Mouse (Mus musculus): ENCODE measurements around the gene Stox2. TPM values are rescaled to one million over a fixed set of nuclear protein-coding genes. Genes with fewer than 3 reads are reported as not detected.
"Not testable (repeated sequence)": the region's sequence is repeated elsewhere in the genome, so short reads cannot be mapped to it uniquely, and the experiment has no call there.

The Stox2 gene
- polyA plus RNA-seq (2016; fragmentation: Nextera tagmentation; extraction: Ambion mirVana) = 35.7 and 44.0 TPM in 2 replicates

- Histone ChIP-seq H3K36me3 (no peaks in the 10 kb centered on the region), H3K4me3 (no peak within 1 kb of the TSS), H3K4me2 (replicated peaks) (no peak within 1 kb of the TSS), H3K27ac (no peak within 1 kb of the TSS), H3K4me1 (no peaks in the 10 kb centered on the region), H3K27me3 (replicated peaks) (no peaks in the 10 kb centered on the region), H3K9ac (no peak within 1 kb of the TSS), H3K9me3 (no peaks in the 10 kb centered on the region)
- ATAC-seq (ENCODE audit: low FRiP score, low read depth) = no peak
- WGBS = 83% methylated on average over 19 of the region's 19 CpGs
Measured at GRCm38 (mm10) chr8:47446312-47447046, at the start of gene Stox2. TSS of gene Stox2 (minus strand) at chr8:47446362.

- H3K4me1 ChIP-seq = no peaks in the 10 kb centered on the region
- ATAC-seq (ENCODE audit: low FRiP score, low read depth) = no peak
- no peak overlapping the region for H3K9ac ChIP-seq
- 89% methylated on average over 6 of the region's 6 CpGs for WGBS
- H3K36me3 ChIP-seq = peaks cover 86% of the 10 kb centered on the region
- H3K27me3 ChIP-seq (replicated peaks) = no peaks in the 10 kb centered on the region
- H3K4me3 ChIP-seq = no peak overlapping the region
- no peak overlapping the region for H3K4me2 ChIP-seq (replicated peaks)
- H3K9me3 ChIP-seq = no peaks in the 10 kb centered on the region
- H3K27ac ChIP-seq = no peak overlapping the region
Measured at GRCm38 (mm10) chr8:47495428-47495827, 49.3 kb upstream of the Stox2 start.

- Histone ChIP-seq H3K9me3 (no peaks in the 10 kb centered on the region), H3K4me1 (no peaks in the 10 kb centered on the region), H3K27ac (no peak overlapping the region), H3K36me3 (peaks cover 83% of the 10 kb centered on the region), H3K27me3 (replicated peaks) (no peaks in the 10 kb centered on the region), H3K4me3 (no peak overlapping the region), H3K4me2 (replicated peaks) (no peak overlapping the region), H3K9ac (no peak overlapping the region)
- 90% methylated on average over 12 of the region's 12 CpGs for WGBS
- no peak for ATAC-seq (ENCODE audit: low FRiP score, low read depth)
Measured at GRCm38 (mm10) chr8:47494602-47495153, 48.5 kb upstream of the Stox2 start.

GRCm38 (mm10) chr8:47493106-47493505 lies 46.9 kb upstream of the Stox2 start:
- Histone ChIP-seq H3K27ac (no peak overlapping the region), H3K36me3 (peaks cover 83% of the 10 kb centered on the region), H3K4me2 (replicated peaks) (no peak overlapping the region), H3K9me3 (no peaks in the 10 kb centered on the region), H3K4me1 (peaks cover 4% of the 10 kb centered on the region; the same call in 1 of the 2 replicates), H3K9ac (no peak overlapping the region), H3K27me3 (replicated peaks) (no peaks in the 10 kb centered on the region), H3K4me3 (no peak overlapping the region)
- WGBS = 94% methylated on average over 12 of the region's 12 CpGs
- no peak for ATAC-seq (ENCODE audit: low FRiP score, low read depth)

- peaks cover 44% of the 10 kb centered on the region for H3K36me3 ChIP-seq
- WGBS = 91% methylated on average over 3 of the region's 3 CpGs
- peaks cover 4% of the 10 kb centered on the region for H3K4me1 ChIP-seq
- H3K27me3 ChIP-seq (replicated peaks) = no peaks in the 10 kb centered on the region
- H3K4me3 ChIP-seq = no peak overlapping the region
- no peak overlapping the region for H3K4me2 ChIP-seq (replicated peaks)
- no peak for ATAC-seq (ENCODE audit: low FRiP score, low read depth)
- H3K9me3 ChIP-seq = peaks cover 4% of the 10 kb centered on the region; the same call in 1 of the 2 replicates
- no peak overlapping the region for H3K9ac ChIP-seq
- H3K27ac ChIP-seq = no peak overlapping the region
Measured at GRCm38 (mm10) chr8:47487231-47487630, 41.1 kb upstream of the Stox2 start.

GRCm38 (mm10) chr8:47482354-47483071 lies 36.4 kb upstream of the Stox2 start:
- Histone ChIP-seq H3K4me1 (no peaks in the 10 kb centered on the region; the same call in 1 of the 2 replicates), H3K27me3 (replicated peaks) (no peaks in the 10 kb centered on the region), H3K4me2 (replicated peaks) (no peak overlapping the region), H3K9ac (no peak overlapping the region), H3K9me3 (peaks cover 3% of the 10 kb centered on the region; the same call in 1 of the 2 replicates), H3K4me3 (no peak overlapping the region), H3K36me3 (peaks cover 4% of the 10 kb centered on the region), H3K27ac (no peak overlapping the region)
- no peak for ATAC-seq (ENCODE audit: low FRiP score, low read depth)
- 59% methylated on average over 12 of the region's 12 CpGs for WGBS

- 88% methylated on average over 7 of the region's 7 CpGs for WGBS
- Histone ChIP-seq H3K27me3 (replicated peaks) (no peaks in the 10 kb centered on the region), H3K36me3 (no peaks in the 10 kb centered on the region), H3K4me2 (replicated peaks) (no peak overlapping the region), H3K9ac (no peak overlapping the region), H3K27ac (no peak overlapping the region), H3K4me1 (no peaks in the 10 kb centered on the region; the same call in 1 of the 2 replicates), H3K9me3 (no peaks in the 10 kb centered on the region), H3K4me3 (no peak overlapping the region)
- no peak for ATAC-seq (ENCODE audit: low FRiP score, low read depth)
Measured at GRCm38 (mm10) chr8:47480039-47480438, 33.9 kb upstream of the Stox2 start.

GRCm38 (mm10) chr8:47461650-47462049 lies 15.5 kb upstream of the Stox2 start:
- Histone ChIP-seq H3K4me2 (replicated peaks) (no peak overlapping the region), H3K4me3 (no peak overlapping the region), H3K9ac (no peak overlapping the region), H3K36me3 (no peaks in the 10 kb centered on the region), H3K27ac (no peak overlapping the region), H3K27me3 (replicated peaks) (no peaks in the 10 kb centered on the region), H3K9me3 (peaks cover 8% of the 10 kb centered on the region; the same call in 1 of the 2 replicates), H3K4me1 (no peaks in the 10 kb centered on the region)
- 75% methylated on average over 10 of the region's 10 CpGs for WGBS
- ATAC-seq (ENCODE audit: low FRiP score, low read depth) = no peak

GRCm38 (mm10) chr8:47459216-47459749 lies 13.1 kb upstream of the Stox2 start:
- 91% methylated on average over 6 of the region's 6 CpGs for WGBS
- H3K36me3 ChIP-seq = no peaks in the 10 kb centered on the region
- peaks cover 8% of the 10 kb centered on the region; the same call in 1 of the 2 replicates for H3K9me3 ChIP-seq
- H3K4me2 ChIP-seq (replicated peaks) = no peak overlapping the region
- no peak overlapping the region for H3K27ac ChIP-seq
- no peak for ATAC-seq (ENCODE audit: low FRiP score, low read depth)
- no peak overlapping the region for H3K9ac ChIP-seq
- H3K4me1 ChIP-seq = no peaks in the 10 kb centered on the region
- no peak overlapping the region for H3K4me3 ChIP-seq
- no peaks in the 10 kb centered on the region for H3K27me3 ChIP-seq (replicated peaks)

- Histone ChIP-seq H3K4me1 (no peaks in the 10 kb centered on the region), H3K4me3 (no peak overlapping the region), H3K27ac (no peak overlapping the region), H3K4me2 (replicated peaks) (no peak overlapping the region), H3K27me3 (replicated peaks) (no peaks in the 10 kb centered on the region), H3K9ac (no peak overlapping the region), H3K9me3 (peaks cover 8% of the 10 kb centered on the region; the same call in 1 of the 2 replicates), H3K36me3 (no peaks in the 10 kb centered on the region)
- no peak for ATAC-seq (ENCODE audit: low FRiP score, low read depth)
- WGBS = 95% methylated on average over 10 of the region's 10 CpGs
Measured at GRCm38 (mm10) chr8:47458591-47458990, 12.4 kb upstream of the Stox2 start.

- not testable (repeated sequence) for H3K4me3 ChIP-seq; H3K27me3 ChIP-seq (replicated peaks); H3K4me2 ChIP-seq (replicated peaks); H3K36me3 ChIP-seq; ATAC-seq (ENCODE audit: low FRiP score, low read depth); H3K27ac ChIP-seq; H3K9ac ChIP-seq; H3K9me3 ChIP-seq; H3K4me1 ChIP-seq
- 94% methylated on average over 2 of the region's 2 CpGs for WGBS
Measured at GRCm38 (mm10) chr8:47449211-47449610, 3.0 kb upstream of the Stox2 start.

GRCm38 (mm10) chr8:47439271-47439670 lies 6.9 kb downstream of the Stox2 start:
- Histone ChIP-seq H3K36me3 (no peaks in the 10 kb centered on the region), H3K4me2 (replicated peaks) (no peak overlapping the region), H3K9me3 (no peaks in the 10 kb centered on the region), H3K4me1 (no peaks in the 10 kb centered on the region), H3K4me3 (no peak overlapping the region), H3K9ac (no peak overlapping the region), H3K27ac (no peak overlapping the region), H3K27me3 (replicated peaks) (no peaks in the 10 kb centered on the region)
- 65% methylated on average over 12 of the region's 12 CpGs for WGBS
- no peak for ATAC-seq (ENCODE audit: low FRiP score, low read depth)
